Mouse (Mus musculus): ENCODE measurements around the gene Zfp426. TPM values are rescaled to one million over a fixed set of nuclear protein-coding genes. Genes with fewer than 3 reads are reported as not detected.

The Zfp426 gene
- polyA plus RNA-seq, 1 experiment from 2014 or later = 21.4 TPM

Other genes starting within 250 kb of the Zfp426 start
- not detected in 2 replicates for gene Olfr39, start 210.4 kb downstream of the Zfp426 start, polyA plus RNA-seq (2015; fragmentation: Nextera tagmentation; extraction: Ambion mirVana)
- gene Olfr873, start 194.2 kb downstream of the Zfp426 start, polyA plus RNA-seq (2015; fragmentation: Nextera tagmentation; extraction: Ambion mirVana) = not detected in 2 replicates
- not detected in 2 replicates for gene Olfr18, start 156.7 kb downstream of the Zfp426 start, polyA plus RNA-seq (2015; fragmentation: Nextera tagmentation; extraction: Ambion mirVana)
- 38.5 and 40.0 TPM in 2 replicates for gene Zfp560, start 107.6 kb downstream of the Zfp426 start, polyA plus RNA-seq (2015; fragmentation: Nextera tagmentation; extraction: Ambion mirVana)
- 20.5 and 21.5 TPM in 2 replicates for gene Zfp26, start 32.6 kb downstream of the Zfp426 start, polyA plus RNA-seq (2015; fragmentation: Nextera tagmentation; extraction: Ambion mirVana)
- 113 and 120 TPM in 2 replicates for gene Zfp266, start 28.7 kb upstream of the Zfp426 start, polyA plus RNA-seq (2015; fragmentation: Nextera tagmentation; extraction: Ambion mirVana)
- gene Zfp846, start 88.5 kb upstream of the Zfp426 start, polyA plus RNA-seq (2015; fragmentation: Nextera tagmentation; extraction: Ambion mirVana) = 18.1 and 21.4 TPM in 2 replicates
- gene Ubl5, start 150.1 kb upstream of the Zfp426 start, polyA plus RNA-seq (2015; fragmentation: Nextera tagmentation; extraction: Ambion mirVana) = 422 and 439 TPM in 2 replicates
- gene Fbxl12, start 152.0 kb upstream of the Zfp426 start, polyA plus RNA-seq (2015; fragmentation: Nextera tagmentation; extraction: Ambion mirVana) = 20.9 and 24.5 TPM in 2 replicates
- 47.4 and 50.3 TPM in 2 replicates for gene Pin1, start 159.3 kb upstream of the Zfp426 start, polyA plus RNA-seq (2015; fragmentation: Nextera tagmentation; extraction: Ambion mirVana)

All from lung, embryonic 16.5 days (tissue).